Mouse (Mus musculus) gastrocnemius, postnatal 25 days (tissue): ENCODE data around the gene Gm42906. TPM values are rescaled to one million over a fixed set of nuclear protein-coding genes. Genes with fewer than 3 reads are reported as not detected.
A peak's percentile ranks its signal among the peaks of the same experiment; 100 is the strongest.

Experiments
- DNase-seq: peaks from one replicate; pipeline ENCODE4 v3.0.0; 2022
- total RNA-seq, 2 experiments: library from RNA; stranded (reverse); gene quantifications; 1 replicate in 1 of 2; 2 replicates in 1 of 2; pipeline ENCODE4 v1.2.3; 2021

The Gm42906 gene
- total RNA-seq, 2 experiments from 2014 or later: 0.91 to 1.9 TPM

DNA sequence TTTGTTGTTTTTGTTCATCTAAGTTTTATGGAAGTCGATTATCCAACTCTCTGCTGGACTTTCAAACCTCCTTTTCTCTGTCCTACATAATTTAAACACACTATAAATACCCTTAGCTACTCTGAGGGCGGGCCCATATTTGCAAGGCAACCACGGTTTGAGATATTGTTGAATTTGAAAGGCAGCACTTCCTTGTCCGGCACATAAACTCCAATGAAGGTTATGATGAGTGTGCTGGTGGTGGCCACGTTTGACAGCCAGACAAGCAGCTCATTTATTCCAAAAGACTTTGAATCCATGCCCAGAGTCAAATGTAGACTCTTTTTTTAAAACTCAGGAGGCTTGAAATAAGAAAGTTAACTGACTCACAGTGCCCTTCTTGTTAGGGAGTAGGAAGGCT, 33.3 kb downstream of the Gm42906 start:
- DNase-seq: no peak

DNA sequence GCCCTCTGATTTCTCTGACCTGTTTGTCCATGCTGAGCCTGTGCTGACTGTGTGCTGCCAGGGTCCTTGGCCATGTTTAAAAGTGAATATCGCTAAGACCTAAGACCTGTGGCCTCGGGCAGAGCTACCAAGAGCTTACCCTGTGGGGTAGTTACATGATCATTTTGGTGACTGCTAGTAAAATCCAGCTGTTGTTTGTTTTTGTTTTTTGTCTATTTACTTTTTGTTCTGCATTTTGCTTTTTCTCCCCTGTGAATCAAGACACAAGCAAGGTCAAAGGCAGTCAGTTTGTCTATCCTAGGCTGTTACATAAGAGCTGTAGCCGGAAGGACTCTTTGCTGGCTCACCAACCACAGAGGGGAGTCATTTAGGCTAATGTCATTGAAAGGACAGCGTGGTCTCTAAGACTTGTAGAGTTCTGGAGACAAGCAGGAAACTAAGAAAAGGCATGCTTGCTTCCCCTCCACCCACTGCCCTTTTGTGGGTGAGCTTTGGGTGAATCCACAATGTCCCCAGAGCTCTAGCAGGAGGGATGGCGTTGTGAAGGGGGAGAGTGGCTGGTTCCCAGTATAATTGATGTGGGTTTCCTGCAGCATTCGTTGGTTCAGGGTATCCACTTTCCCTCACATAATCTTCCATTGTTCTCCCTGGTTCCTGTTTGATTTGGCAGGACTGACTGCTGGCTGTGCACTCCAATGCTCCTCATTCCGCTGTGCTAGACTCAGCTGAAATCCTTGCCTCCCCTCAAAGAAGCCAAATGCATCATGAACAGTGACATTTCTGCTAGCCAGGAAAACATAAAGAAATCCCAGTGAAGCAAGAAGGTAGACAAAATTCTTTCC, 33.9 kb downstream of the Gm42906 start:
- no peak for DNase-seq

GRCm38 (mm10) chr5:151389827-151390226, 38.1 kb downstream of the Gm42906 start:
- DNase-seq: no peak

DNA sequence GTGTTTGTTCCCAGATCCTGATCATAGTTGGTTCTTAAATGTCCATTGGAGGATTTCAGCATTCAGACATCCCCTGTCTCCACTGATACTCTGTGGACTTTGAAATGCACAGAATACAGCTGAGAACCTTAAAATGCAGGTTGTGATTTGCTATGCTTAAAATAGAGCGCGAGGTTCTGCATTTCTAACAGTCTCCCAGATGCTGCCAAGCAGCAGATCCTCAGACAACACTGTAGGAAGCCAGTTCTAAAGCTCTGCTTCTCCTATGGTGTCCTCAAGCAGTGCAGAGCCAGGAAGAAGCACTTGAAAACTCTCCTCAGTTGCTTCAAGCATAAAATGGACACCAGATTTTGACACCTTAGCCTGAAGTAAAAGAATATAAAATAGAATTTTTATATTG, 48.1 kb downstream of the Gm42906 start:
- no peak for DNase-seq

DNA sequence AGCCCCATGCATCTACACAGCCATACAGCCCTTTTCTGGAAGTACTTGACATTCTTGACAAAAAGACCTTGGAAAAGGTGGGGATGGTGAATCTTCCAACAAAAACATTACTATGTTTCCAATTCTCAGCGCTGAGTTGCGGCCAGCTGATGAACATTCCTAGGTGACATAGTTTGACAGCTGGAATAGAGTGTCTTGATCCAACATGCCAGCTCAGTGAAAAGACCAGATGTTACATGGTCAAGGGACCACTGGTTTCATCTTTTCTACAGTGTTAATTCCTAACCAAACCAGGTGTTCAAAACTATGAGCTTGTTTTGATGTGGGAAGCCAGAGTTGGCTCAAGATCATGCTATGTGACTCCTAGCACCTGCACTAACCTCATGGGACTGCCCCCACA, 48.8 kb downstream of the Gm42906 start:
- DNase-seq: no peak

DNA sequence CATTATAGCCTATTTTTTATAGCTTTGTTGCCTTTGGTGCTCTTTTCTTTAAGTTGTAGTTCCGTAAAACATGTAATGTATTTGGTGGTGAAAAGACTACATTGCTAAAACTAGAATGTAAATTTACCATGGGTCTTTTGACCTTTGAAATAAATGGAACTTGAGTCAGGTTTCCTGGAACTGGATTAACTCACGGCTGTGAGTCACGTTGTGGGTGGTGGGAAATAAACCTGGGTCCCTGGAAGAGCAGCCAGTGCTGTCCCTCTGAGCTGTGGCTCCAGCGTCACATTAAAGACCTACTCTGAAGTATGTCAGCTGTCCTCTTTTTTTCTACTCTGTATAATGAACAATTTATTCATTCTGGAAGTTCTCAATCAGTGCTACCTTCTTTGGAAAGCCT, 51.0 kb downstream of the Gm42906 start:
- DNase-seq: no peak

- DNase-seq: no peak
Measured at GRCm38 (mm10) chr5:151374825-151375224, 53.1 kb downstream of the Gm42906 start.

DNA sequence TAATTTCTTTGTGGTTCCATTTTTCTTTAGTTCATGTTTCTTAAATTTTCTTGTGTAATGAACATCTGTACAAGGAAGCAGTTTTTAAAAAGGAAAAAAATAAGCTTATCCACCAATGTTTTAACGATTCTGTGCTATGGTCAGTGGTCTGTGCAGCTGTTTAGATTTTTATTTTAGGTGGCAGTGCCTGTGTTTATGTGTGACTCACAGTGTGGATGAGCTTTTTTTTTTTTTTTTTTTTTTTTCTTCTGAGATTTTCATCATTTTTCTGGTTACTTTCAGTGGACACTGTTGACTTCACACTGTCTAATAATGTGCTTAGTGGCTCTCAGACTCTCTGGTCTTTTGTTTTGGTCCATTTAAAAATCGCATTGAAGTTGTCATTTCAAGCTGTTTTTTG, 56.8 kb downstream of the Gm42906 start:
- no peak for DNase-seq

DNA sequence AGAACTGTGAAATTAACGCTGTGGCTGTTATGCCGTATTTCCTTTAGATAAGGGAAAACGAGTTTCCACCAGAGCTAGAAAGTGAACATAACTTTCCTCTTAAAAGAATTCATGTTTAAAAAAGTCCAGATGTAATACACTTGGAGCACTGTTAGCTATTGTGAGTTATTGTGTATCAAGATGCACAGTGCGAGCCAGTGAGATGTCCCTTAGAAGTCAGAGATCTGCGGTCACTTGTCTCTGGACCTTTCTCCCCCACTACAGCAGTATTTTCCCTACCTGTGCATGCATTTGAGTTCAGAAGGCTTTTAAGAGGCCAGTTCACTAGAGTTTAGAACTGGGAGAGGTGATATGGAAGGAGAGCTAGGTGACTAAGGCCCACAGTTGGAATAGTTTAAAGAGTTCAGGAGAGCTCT, 58.6 kb downstream of the Gm42906 start:
- no peak for DNase-seq

DNA sequence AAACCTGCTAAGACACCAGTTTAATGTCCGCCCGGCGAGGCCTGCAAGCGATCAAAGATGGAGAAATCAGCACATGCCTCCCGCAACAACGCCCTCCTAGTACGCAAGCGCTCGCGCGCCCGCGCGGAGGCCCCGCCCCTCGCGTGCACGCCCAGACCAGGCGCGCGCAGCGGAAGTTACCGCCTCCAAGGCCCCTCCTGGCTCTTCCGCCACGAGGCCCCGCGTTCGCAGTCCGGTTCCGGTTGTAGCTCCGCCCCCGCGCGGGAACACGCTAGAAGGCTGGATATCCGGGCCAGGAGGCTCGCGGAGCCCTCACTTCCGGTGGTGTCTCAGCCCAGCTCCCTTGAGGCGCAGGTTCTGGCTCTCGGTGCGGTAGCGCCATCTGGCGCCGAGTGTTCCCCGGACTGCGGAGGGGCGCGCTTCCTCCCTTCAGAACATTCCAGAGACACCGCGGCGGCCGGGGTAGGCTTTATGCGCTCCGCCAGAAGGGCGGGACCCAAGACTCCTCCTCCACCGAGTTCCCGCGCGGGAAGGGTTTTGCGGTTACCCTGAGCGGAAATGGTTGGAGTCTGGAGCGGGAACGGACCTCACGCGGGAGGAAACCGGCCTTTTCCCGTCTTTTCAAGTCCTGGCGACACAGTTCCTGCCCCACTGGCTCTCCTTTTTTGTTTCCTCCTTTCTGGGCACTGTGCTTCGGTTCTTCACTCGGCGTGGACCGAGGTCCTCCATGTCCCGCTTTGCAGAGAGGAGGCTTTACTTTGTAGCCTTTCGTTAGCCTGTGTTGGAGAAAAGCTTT, 59.4 kb downstream of the Gm42906 start:
- peak; percentile 100 for DNase-seq

DNA sequence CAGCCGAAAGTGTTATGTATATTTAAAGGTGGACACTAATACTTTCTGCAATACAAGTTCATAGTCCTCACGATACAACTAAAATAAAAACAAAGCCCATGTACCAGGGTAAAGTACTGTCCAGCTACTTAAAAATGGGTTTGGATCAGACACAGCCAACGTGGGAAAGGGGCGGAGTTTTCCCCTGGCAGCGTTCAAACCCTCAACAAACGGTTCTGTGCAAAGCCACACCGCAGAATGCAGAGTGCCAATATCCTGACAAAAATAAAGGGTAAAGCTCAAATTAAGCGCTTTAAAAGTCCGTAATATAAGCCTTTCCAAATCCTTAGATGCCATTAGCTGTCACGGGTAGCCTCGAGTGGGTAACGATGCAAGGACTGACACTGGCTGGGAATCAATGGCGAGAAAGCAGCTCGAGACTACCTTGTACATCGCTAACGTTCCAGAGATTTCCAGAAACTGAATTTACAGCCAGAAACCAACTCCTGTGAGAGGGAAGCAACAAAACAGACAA, 60.0 kb downstream of the Gm42906 start:
- no peak for DNase-seq

GRCm38 (mm10) chr5:151367317-151367716, 60.6 kb downstream of the Gm42906 start:
- no peak for DNase-seq

- no peak for DNase-seq
Measured at GRCm38 (mm10) chr5:151363343-151364000, 64.5 kb downstream of the Gm42906 start.

DNA sequence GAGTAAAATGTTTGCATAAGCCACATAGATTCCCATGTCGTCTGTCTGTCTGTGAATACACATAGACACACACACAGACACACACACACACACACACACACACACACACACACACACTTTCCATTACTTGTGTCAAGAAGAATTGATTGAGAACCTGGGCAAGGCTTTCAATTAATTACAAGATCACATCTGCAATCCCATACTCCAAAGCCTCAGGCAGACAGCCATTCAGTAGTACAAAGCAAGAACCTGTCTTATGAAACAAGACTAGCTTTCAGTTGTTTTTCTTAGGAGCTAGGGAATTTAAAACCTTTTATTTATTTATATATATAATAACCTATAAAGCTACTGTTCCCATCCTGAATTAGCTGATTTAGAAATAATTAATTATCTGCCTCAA, 78.3 kb downstream of the Gm42906 start:
- no peak for DNase-seq

DNA sequence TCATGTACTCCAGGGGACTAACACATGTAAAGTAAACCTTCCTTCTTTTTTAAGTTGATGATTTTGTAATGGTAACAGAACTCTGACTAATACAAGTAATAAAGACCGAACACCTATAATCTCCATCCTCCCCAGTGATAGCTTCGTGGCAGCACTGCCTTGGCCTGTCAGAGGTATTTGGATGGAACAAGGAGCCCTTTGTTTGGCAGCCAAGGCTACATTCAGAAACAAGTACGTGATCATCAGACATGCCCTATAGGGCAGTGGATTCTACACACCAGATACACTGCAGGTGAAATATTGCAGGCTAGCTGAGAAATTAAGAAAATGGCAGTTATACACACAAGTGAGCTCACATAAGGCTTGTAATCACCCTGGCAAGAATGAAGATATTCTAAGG, 79.5 kb downstream of the Gm42906 start:
- DNase-seq: no peak

DNA sequence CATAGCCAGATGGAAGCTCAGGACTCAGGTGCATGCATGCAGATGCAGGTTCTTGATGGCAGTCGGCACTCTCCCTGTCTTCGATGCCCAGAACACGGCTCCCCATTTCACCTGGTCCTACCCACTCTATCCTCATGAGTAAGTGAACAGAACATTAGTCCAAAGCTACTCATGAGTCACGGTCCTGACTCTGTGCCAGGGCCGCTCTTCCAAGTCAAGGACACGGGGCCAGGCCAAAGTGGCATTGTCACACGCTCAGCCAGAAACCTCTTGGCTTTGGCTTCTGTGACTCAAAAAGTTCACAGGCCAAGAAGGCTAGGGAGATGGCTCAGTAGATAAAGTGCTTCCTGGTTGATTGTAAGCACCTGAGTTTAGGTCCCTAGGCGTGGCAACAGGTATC, 81.3 kb downstream of the Gm42906 start:
- no peak for DNase-seq

DNA sequence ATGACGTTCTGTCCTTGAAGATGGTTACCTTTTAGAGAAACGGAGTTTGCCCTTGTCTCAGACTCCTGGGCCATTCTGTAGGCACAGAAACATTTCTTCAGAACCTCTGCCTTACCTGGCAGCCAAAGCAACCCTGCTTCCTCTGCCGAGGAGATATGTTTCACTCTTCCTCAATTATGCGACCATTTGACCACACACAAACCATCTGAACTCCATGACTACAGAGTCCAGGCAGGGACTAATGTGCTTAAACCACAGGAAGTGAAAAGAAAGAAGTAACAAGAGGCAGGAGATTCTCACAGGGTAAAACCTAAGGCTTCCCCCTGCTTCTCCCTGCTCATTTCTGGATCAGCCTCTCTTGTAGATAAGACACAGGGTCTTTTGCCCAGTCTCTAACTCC, 83.2 kb downstream of the Gm42906 start:
- no peak for DNase-seq

DNA sequence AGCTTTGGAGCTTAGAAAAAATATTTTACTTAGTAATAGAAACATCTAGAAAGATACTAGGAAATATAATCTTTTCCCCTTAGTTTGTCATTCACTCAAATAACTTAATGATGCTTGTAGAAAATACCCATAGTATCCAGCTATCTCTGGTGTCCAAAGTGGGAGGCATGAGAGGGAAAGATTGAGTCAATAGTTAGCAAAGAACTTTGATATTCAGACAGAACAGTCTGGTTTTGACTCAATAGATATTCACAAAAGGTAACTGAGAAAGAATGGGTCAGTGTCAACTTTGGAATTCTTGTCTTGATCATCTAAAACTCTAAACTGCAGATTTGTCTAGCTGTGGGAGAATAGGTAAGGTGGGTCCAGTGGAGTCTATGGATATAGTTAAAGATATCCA, 94.3 kb downstream of the Gm42906 start:
- DNase-seq: no peak

DNA sequence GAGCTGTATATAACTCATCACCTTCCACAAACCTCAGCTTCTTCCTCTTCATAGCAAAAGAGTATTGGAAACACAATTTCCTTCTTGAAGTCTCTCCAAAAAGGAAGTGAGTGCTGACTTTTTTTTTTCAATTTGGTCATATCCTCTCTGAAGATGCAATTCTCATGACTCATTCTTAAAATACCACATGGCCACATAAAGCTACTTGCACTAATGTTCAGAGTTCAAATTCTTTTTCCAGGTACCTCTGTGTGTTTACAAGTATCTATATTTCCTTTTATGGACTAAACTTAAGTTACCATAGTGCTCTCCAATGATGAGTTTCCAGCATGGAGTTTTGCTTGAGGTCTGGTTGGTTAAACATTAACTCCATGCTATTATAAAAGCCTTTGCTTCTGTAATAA, 94.8 kb downstream of the Gm42906 start:
- no peak for DNase-seq

- no peak for DNase-seq
Measured at GRCm38 (mm10) chr5:151315804-151316597, 112.0 kb downstream of the Gm42906 start.

- DNase-seq: no peak
Measured at GRCm38 (mm10) chr5:151300286-151300685, 127.7 kb downstream of the Gm42906 start.

- no peak for DNase-seq
Measured at GRCm38 (mm10) chr5:151299576-151299975, 128.4 kb downstream of the Gm42906 start.
